Mouse (Mus musculus): ENCODE data around the gene Tnip1.
"Not testable (repeated sequence)": the region's sequence is repeated elsewhere in the genome, so short reads cannot be mapped to it uniquely, and the experiment has no call there.

Gene Tnip1

DNA sequence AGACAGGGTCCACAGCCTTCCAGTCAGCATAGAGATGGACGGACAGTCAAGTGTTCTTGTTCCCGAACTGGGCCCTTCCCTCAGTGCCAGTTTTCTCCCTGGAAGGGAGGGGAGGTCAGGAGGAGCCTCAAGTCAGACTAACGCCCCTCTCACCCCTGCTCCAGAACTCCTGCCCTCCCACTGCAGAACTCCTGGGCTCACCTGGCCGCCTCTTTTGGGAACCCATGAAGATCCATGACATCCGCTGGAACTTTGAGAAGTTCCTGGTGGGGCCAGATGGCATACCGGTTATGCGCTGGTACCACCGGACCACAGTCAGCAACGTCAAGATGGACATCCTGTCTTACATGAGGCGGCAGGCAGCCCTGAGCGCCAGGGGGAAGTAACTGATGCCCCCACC is 53.4 kb downstream of the Tnip1 start:
- no peak for DNase-seq (ENCODE audit: low spot score in 2 of 2)

DNA sequence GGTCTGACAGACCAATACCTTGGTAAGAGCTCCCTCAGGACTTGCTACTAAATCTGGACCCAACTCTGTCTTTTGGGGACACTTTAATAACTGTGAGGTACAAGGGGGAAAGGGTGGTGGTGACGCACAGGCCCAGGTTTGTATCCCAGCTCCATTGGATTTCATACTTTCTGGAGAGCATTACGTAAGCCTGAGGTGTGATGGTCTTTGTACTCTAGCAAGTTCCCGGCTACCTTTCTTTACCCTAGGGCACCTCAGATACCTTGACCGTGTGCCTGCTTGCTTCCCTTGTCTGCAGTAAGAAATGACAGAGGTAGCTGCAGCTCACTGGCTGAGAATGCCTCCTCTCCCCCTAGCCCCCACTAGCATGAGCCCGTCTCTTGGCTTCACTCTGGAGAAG is 55.5 kb downstream of the Tnip1 start:
- no peak for DNase-seq (ENCODE audit: low spot score in 2 of 2)

DNA sequence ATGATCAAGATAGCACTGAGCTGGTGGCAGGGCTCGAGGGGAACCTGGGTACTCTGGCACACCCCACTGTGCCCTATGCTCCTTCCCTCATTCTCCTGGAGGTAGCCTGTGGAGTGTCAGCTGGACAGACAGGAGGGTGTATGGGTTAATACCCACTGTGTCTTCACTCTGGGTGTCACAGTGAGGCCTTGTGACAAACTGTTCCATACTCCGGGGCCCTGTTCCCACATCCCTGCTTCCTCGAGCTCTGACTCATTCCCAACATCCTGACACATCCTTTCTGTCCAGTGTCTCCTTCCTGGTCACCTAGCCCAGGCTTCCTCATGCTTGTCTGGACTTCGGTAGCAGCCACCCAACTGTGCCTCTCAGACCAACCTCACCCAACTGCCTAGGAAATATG is 56.3 kb downstream of the Tnip1 start:
- no peak for DNase-seq (ENCODE audit: low spot score in 2 of 2)

DNA sequence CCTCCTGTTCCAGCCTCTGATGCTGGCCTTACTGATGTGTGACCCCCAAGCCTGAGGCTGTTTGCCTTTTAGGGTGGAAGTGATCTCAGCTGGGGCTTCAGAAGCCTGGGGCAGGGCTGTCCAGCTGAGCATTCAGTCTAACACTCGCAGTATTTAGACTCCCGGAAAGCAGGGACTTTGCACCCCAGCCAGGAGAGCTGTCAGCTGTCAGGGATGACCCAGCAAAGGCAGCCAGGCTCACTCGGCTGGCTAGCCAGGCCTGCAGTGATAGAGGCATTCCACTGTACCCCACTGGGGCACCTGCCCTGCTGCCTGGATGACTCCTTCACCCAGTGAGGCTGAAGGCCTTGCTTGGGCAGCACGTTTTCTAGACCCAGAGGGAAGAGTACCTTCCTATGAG is 56.8 kb downstream of the Tnip1 start:
- DNase-seq (ENCODE audit: low spot score in 2 of 2): no peak

DNA sequence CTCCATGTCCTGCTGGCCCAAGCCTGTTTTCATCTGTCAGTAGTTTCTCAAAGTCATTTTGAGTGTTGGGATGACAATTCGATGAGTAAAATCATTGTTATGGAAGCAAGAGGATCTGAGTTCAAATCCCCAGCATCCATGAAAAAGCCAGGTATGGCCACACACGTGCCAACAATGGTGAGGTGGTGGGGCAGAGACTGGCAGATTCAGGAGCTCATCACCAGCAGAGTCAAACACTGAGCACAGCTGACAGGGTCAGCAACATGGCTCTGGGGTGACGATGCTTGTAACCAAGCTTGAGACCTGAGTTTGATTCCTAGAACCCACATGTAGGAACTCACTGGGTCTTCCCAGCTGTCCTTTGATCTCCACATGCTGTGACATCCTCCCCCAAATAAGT is 57.6 kb downstream of the Tnip1 start:
- DNase-seq (ENCODE audit: low spot score in 2 of 2): no peak

DNA sequence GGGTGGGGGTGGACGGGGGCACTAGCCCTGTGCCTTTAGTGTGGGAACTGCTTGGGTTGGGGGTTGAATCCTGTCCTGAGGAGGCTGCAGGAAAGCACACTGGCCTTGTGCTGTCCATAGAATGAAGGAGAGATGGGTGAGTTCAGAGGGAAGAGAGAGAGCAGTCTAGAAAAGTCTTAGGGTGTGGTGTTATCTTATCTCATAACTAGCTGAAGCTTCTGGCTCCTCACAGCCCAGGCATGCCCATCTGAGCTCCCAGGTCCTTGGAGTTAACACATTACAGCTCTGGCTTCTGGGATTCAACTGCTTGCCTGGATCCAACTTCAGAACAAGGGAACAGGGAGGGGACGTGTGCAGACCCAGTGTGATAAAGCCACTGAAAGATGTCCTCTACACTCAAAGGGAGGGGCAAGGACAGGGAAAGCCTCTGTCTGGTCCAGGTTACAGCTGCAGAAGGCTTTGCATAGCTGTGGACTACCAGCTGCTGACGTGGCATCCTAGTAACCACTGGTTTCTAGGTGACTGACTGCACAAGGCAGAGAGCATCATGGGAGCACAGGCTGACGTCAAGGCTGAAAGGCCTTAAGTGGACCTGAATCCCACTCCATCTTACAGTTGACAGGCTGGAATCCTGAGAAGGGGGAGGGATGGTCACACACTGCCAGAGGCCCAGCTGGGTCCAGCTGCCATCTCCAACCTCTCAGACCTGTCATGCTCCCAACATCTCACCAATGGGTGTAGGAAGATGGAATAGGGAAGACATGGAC is 58.6 kb downstream of the Tnip1 start:
- DNase-seq (ENCODE audit: low spot score in 2 of 2): no peak

DNA sequence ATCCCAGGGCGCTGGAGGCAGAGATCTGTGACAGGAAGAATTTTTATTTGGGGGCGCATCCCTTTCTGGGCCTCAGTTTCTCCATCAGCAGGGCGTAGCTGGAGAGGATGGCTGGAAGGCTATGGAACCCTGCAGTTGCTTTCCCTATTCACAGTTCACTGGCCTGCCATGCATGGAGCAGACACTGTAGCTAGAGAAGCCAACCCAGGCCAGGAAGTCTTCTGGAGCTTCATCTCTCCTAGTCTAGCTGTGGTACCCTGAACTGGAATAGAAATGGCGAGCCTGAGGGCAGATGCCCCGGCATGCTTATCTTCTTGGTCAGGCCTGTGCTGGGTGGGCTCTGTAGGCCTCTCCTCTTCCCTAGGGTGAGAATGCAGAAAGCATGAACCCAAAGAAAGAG is 59.4 kb downstream of the Tnip1 start:
- no peak for DNase-seq (ENCODE audit: low spot score in 2 of 2)

DNA sequence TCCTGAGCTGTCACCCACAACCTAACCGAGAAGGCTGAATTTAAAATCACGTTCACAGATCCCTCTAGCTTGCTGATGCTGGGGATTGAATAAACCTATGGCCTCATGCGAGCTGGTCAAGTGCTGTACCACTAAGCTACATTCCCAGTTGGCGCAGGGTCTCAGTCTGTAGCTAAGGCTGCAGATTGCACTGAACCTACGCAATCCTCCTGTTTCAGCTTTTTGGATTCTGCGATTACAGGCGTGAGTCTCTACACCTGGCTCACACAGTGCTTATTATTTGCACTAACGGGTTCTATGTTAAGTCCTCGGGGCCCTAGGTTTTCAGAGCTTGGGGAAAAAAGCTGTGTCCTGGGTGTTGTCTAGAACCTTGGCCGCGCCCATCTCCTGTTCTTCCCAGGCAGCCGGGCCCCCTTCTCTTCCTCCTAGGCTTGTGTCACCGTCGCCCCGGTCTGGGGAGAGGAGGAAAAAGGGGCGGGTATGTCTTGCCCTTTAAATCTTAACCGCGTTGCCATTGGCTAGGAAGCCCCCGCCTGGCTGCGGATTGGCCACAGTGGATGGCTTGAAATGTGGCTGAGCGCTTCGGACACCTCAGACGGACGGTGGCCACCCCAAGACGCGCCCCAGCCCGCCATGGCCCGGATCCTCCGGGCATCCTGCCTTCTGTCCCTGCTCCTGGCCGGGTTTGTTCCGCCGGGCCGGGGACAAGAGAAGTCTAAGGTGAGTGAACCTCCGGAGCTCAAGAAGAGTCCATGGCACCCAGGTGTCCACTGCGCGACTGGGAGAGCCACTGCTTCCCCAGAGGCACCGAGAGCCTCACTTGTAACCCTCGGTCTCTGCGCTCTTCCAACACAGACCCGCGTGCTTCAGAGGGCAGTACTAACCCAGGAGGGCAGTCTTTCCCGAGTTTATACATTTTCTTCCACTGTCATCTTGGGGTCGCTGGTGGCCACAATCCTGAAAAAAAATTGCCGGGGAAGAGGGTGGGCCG is 60.1 kb downstream of the Tnip1 start, which contains the start of gene Gpx3:
TSS of gene Gpx3 (plus strand) at position 121 of the 991 bp plus-strand sequence.
- peak; percentile 22 to 28 for DNase-seq (ENCODE audit: low spot score in 2 of 2)

DNA sequence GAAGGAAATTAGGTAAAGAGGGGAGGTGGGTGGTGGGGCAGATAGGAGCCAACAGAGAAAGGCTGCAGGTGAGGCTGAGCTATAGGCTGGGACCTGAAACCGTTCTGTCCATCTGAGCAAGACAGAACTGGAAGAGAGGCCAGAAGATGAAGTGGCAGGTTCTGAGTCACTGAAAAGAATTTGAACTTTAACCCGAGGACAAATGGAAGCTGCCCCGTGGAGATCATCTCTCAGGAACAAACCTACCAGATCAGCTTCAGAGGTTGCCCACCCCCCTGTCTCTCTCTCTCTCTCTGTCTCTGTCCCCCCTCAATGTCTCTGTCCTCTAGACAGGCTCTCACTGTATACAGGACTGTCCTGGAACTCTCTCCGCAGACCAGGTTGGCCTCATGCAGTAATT is 63.1 kb downstream of the Tnip1 start:
- no peak for DNase-seq (ENCODE audit: low spot score in 2 of 2)

DNA sequence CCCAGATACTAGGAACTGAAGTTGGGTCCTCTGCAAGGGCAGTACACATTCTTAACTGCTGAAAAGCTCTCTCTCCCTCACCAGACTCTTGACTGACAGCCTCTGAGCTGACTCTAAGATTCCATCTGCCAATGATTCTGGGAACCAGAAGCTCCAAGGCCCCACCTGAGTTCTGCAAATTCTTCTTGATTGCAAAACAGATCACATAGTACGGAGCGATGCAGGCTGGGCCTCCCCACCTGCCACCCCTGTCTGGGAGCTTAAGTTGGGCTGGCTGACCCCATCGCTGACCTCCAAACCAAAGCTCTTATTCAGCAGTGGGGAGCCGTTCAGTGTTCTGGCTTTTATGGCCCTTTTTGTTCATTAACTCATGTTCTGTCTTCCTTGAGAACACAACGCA is 65.2 kb downstream of the Tnip1 start:
- no peak for DNase-seq (ENCODE audit: low spot score in 2 of 2)

DNA sequence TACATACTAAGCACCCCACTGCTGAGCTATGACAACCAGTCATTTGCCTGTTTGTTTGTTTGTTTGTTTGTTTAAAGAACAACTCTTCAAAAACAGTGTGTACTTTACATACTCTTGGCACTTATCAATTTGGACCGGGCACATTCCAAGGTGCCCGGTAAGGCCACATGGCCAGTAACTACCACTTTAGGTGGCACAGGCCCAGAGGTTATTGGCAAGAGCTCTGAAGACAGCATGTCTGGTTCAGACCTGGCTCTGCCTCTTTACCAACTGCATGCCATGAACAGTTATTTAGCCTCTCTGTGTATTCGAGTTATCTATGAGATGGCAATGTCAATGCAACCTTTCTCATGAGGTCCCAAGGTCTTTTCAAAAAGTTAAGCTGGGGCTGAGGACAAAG is 66.1 kb downstream of the Tnip1 start:
- not testable (repeated sequence) for DNase-seq (ENCODE audit: low spot score in 2 of 2)

DNA sequence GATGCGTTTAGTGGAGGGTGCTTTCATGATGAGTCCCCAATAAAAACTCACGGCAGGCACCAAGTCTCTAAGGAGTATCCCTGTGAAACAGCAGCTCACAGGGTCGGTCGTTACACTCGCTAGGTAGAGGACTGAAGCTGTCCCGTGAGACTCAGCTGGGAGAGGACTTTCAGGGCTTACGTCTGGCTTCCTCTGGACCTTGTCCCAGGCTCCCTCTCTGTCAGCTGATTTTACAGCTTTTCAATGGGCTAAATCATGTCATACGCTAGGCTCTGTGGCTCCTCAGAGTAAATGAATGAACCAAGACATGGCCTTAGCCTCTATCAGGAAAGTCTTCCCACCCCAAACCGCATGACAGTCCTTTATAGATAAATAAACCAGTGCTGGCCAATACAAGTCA is 68.1 kb downstream of the Tnip1 start:
- no peak for DNase-seq (ENCODE audit: low spot score in 2 of 2)

DNA sequence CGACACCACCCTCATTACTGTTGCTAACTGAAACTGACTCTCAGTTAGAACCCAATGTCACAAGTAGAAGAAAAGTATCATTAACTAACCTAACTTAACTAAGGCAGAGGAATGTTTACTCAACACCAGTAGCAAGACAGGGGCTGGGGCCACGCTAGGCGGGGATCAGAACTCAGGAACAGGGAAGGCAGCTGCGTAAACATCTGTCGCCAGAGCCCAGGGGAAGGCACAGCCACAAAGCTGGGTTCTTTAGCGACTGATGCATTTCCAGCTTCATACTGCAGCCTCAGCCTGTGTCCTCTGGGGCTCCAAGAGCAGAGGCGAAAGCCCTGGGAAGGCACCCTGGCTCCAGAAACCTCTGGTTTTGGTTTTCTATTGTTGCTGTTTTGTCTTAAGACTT is 70.6 kb downstream of the Tnip1 start:
- DNase-seq (ENCODE audit: low spot score in 2 of 2): no peak

DNA sequence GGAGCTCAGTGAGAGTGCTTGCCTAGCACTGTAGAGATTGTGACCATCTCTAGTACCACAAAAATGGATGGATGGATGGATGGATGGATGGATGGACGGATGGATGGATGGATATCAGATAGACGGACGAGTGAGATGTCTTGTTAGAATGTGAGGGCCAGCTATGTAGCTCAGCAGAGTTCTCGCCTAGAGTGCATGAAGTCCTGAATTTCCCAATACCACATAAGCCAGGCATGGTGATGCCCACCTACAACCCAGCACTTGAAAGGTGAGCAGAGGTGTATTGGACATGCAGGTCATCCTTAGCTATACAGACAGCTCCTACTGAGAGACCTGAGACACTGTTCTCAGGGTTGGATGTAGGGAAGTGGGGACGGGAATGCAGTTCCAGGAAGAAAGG is 71.4 kb downstream of the Tnip1 start:
- DNase-seq (ENCODE audit: low spot score in 2 of 2): no peak

DNA sequence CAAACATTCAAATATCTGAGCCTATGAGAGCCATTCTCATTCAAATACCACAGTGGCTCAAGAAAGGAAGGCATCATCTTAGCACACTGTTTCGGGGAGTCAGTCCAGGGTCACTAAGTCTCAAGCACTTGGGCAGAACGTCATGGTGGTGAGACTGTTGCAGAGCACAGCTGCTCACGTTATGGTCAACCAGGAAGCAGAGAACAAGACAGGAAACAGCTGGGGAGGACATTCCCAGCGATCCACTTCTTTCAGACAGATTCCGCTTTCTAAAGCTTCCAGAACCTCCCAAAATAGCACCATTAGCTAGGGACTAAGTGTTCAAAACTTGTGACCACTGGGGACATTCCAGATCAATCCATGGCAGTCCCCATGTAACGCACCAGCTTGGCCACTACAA is 74.8 kb downstream of the Tnip1 start:
- DNase-seq (ENCODE audit: low spot score in 2 of 2): no peak

DNA sequence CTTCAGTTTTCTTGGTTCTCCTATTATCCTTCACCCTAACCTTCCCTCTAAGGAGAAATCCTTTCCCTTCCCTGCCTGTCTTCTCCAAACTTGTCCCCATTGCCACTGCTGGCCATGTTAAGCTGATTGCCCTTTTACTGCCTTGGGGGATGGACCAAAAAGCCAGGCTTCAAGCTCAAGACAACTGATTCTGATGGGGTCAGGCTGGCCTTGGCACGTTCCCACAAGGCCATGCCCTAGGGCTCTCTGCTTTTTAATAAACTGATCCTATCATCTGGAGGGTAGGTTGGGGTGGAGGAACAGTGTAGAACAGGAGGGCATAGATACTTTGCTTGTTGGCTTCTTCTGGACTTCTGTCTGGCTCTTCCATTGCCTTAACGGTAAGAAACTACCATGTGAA is 77.3 kb downstream of the Tnip1 start:
- DNase-seq (ENCODE audit: low spot score in 2 of 2): no peak

DNA sequence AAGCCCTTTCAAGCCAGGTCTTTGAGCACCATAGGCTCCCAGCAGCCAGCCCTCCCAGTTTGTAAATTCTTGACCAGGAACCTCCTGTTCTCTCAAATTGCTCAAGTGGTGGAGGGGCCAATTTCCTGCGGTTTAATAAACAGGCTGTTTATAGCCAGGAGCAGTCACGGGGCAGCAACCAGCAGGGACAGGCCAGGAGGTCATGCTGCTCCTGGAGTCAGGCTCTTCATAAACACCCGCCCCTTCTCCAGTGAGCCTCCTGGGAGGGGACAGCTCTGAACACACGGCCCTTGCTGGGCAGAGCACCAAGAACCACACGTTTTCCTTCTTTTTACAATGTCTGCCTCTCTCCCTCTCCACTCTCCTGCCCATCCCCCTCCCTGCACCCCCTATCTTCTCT is 77.8 kb downstream of the Tnip1 start:
- DNase-seq (ENCODE audit: low spot score in 2 of 2): no peak

DNA sequence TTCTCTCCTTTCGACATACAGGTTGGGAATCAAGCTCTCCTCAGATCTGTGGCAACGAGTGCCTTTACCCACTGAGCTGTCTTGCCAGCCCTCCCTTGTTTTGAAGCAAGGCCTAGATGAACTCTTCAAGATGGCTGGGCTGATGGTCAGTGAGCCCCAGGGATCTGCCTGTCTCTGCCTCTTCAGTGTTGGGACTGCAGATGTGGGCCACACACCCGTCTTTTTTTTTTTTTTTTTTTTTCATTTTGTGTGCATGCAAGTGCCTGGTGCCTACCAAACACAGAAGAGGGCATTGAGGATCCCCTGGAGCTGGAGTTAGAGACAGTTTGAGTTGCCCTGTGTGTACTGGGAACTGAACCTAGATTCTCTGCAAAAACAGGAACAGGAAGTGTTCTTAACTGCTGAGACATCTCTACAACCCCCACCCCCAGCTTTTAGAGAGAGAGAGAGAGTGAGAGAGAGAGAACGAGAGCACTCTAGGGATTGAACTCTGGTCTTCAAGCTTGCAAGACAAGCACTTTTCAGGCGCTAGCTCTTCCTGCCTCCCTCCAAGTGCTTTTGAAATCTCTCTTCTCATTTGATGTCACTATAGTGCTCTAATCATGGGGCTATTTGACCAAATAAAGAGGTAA is 78.4 kb downstream of the Tnip1 start:
- DNase-seq (ENCODE audit: low spot score in 2 of 2): no peak

DNA sequence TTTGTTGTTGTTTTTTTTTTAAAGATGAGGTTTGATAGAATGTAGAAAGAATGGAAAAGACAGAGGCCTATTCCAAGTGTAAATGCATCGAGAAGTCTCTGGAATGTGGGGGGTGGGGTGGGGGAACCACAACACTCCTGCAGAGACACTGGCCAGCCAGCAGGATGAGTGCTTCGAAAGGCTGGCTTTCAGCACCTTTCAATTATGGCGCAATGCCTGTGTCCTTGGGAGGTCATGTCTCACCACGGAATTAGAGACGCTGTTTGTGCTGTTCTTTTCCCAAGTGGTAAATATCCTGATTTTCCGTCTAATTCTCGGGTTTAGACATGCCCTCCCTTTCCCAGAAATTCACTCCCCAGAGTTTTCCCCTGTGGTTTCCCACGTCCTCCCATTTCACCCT is 80.0 kb downstream of the Tnip1 start:
- no peak for DNase-seq (ENCODE audit: low spot score in 2 of 2)

DNA sequence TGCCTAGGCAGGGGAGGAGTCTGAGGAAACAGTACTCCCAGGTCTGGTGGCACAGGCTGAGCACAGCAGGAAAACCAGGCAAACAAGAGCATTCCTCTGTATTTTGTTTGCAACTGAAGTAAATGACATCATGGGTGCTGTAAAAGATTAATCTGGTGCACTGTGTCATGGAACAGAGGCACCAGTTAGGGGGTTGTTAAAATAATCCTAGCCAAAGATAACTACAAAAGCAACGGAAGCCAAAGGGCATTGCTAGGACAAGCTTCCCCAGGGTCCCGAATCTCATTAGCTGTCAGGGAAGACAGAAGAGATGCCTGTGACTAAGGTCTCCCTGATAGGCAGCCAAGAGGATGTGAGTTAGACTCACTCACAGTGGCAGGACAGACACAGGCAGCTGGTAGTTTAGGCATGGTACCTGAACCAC is 81.7 kb downstream of the Tnip1 start:
- no peak for DNase-seq (ENCODE audit: low spot score in 2 of 2)

DNA sequence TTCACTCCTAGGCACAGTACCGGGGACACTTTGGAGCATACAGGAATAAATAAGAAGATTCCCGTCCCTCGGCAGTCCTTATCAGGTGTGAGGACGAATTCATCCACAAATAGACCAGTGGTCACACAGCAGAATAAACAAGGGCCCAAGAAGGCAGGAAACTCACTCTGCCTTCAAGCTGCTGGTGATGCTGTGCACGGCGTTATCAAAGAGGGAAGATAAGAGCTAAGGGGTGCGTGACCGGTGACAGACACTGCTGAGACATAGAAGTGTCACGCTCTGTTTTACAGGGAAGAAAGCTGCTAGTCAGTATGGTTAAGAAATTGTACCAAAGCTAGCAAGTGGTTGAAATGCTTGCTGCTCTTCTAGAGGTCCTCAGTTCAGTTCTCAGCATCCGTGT is 82.8 kb downstream of the Tnip1 start:
- no peak for DNase-seq (ENCODE audit: low spot score in 2 of 2)

DNA sequence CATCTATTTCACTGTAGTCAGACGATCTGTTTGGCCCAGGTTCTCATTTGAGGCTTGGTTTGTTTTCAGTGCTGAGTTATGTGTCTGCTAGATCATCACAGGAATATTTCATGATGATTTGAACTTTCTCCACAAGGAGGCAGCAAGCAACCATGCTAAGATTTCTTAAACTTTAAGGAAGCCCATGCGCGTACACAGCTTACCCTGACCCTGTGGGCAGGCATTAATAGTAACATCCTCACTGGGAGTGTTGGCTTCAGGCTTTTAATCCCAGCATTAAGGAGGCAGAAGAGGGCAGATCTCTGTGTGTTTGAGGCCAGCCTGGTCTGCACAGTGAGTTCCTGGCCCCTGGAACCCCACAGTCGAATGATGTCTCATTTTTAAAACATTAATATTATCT is 83.3 kb downstream of the Tnip1 start:
- no peak for DNase-seq (ENCODE audit: low spot score in 2 of 2)

All from frontal cortex, postnatal 25 days (tissue).